Mouse (Mus musculus) cerebellum, adult 2 months (tissue): ENCODE data around the gene Rnf220. TPM values are rescaled to one million over a fixed set of nuclear protein-coding genes. Genes with fewer than 3 reads are reported as not detected.
A peak's percentile ranks its signal among the peaks of the same experiment; 100 is the strongest.
"Not testable (repeated sequence)": the region's sequence is repeated elsewhere in the genome, so short reads cannot be mapped to it uniquely, and the experiment has no call there.

Source experiments
- DNase-seq, 2 experiments: peaks; one replicate each; pipeline ENCODE4 v3.0.0; 2021
- H3K27ac ChIP-seq: fragments of 200-500 bp; 2 replicates; pipeline ENCODE4 v1.5.1; 2012; ENCODE audit warnings: low read length, control low read depth, inconsistent platforms; ENCODE audit not compliant: insufficient read depth
- H3K27me3 ChIP-seq: fragments of 200-500 bp; 2 replicates; pipeline ENCODE4 v1.6.1; 2012; ENCODE audit warnings: inconsistent platforms, mild to moderate bottlenecking, low read length, moderate library complexity; ENCODE audit not compliant: control insufficient read depth, insufficient read depth
- H3K4me1 ChIP-seq: fragments of 200-500 bp; 2 replicates; pipeline ENCODE4 v1.6.1; 2011; ENCODE audit warnings: low read length; ENCODE audit not compliant: control insufficient read depth, insufficient read depth
- H3K4me3 ChIP-seq: fragments of 200-500 bp; replicated peaks from 2 replicates; pipeline ENCODE3; 2011; ENCODE audit warnings: mild to moderate bottlenecking, low read depth, low read length, control low read depth; ENCODE audit not compliant: insufficient read depth
- CTCF ChIP-seq: fragments of 200-500 bp; IDR thresholded peaks from 2 replicates; pipeline ENCODE4 v1.5.1; 2011; ENCODE audit warnings: low read depth, mild to moderate bottlenecking, control low read depth, low read length, moderate library complexity, borderline replicate concordance; ENCODE audit not compliant: insufficient read depth
- POLR2A ChIP-seq: fragments of 200-500 bp; IDR thresholded peaks from 2 replicates; pipeline ENCODE4 v1.6.1; 2011; ENCODE audit warnings: low read length, control low read depth, borderline replicate concordance; ENCODE audit not compliant: insufficient read depth
- WGBS: fragments of 180-500 bp; shearing (Covaris S2); methylation state at CpG from one replicate; pipeline ENCODE4 v1.1.7; 2018; 5-methylcytosine and 5-hydroxymethylcytosine counted together
- polyA plus RNA-seq: library from polyadenylated mRNA; depleted of rRNA; stranded (reverse); fragments of >200 nt; gene quantifications from 2 replicates; pipeline ENCODE4 v1.2.3, GENCODE M21; 2012

The Rnf220 gene
- polyA plus RNA-seq, 1 experiment: 183 TPM

DNA sequence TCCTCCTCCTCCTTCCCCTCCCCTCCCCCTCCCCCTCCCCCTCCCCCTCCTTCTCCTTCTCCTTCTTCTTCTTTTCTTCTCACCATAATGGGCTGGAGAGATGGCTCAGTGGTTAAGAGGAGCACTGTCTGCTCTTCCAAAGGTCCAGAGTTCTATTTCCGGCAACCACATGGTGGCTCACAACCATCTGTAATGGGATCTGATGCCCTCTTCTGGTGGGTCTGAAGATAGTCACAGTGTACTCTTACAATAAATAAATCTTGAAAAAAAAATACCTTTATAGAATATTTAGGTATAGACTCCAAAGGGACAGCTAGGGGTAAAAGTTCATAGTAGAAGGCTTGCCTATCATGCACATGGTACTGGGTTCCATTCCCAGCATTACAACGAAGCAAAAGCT, 235.6 kb downstream of the Rnf220 start:
- no peak for DNase-seq
- 83% methylated on average over 2 of the region's 2 CpGs for WGBS
- Histone ChIP-seq H3K27me3 (no peaks in the 10 kb centered on the region), H3K4me1 (0 out of 2 replicates have a peak, but pooled peaks cover 2% of the 10 kb centered on the region), H3K27ac (no peak overlapping the region), H3K4me3 (no peak overlapping the region)
- no peak for TF ChIP-seq POLR2A
- TF ChIP-seq CTCF: no peak

DNA sequence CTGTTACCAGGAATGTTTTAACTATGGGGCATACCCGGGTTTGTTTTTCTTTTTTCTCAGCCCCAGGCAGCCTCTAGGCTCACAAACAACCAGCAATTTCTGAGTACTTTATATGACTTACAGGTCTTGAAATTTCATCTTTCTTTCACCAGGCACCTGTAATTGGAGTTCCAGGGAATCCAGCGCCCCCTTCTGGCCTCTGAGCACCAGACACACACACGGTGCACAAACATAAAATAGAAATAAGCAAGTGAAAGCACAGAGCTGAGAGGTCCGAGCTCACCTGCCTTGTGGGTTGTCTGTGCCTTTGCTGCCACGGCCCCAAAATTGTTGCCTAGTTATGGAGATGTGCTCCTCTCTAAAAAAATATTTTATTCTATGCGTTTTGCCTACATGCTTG, 236.9 kb downstream of the Rnf220 start:
- not testable (repeated sequence) for H3K27ac ChIP-seq, DNase-seq, H3K4me3 ChIP-seq, H3K4me1 ChIP-seq, H3K27me3 ChIP-seq
- 76% methylated on average over 6 of the region's 6 CpGs for WGBS

DNA sequence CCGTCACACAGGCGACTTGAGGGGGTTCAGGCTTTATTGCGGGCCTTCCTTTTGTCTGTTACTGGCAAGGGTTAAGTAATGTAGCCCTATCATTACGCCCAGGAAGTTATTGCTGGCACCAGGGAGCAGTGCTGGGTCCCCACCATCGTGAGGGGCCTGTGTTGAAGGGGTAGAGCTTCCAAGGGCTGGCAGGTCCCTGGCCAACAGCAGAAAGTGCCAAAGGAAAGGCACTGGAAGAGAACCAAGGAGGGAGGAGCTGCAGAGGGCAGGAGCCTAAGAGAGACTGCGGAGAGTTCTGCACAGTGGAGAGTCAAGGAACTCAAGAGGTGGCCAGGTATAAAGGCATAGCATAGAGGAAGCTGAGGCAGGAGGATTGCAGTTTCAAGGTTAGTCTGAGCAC, 242.2 kb downstream of the Rnf220 start:
- no peaks in the 10 kb centered on the region for H3K27me3 ChIP-seq
- H3K27ac ChIP-seq: no peak overlapping the region
- H3K4me1 ChIP-seq: 0 out of 2 replicates have a peak, but pooled peaks cover 4% of the 10 kb centered on the region
- no peak for DNase-seq
- no peak overlapping the region for H3K4me3 ChIP-seq
- TF ChIP-seq POLR2A (no peak), CTCF (no peak)
- 15% methylated on average over 6 of the region's 6 CpGs for WGBS

DNA sequence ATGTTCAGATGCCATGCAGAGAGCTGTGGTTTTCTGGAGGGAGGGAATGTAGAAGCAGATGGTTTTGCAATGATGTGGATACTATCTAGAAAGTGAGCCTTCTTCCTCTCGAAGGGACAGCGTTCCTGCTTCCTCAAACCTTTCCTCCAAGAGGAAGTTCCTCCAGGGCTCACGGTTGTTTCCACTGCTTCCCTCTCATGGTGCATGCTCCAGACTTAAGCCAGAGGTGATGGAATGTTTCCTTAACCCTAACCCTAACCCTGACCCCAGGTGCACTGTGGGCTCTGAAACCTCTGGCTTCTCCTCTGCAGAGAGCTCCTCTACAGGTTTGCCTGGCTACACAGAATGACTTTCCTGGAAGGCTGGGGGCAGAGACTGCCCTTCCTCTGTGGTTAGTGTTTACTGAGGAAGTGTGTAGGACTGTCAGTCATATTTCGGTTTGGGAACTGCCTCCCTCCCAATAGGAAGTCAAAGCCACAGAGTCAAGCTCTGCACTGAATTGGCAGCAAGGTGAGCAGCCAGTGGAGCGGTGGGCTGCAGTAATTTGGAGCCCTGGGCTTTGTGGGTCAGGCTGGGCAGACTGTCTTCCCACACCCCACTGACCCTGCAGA, 242.7 kb downstream of the Rnf220 start:
- no peak overlapping the region for H3K4me3 ChIP-seq
- no peaks in the 10 kb centered on the region for H3K27me3 ChIP-seq
- no peak overlapping the region for H3K27ac ChIP-seq
- 0 out of 2 replicates have a peak, but pooled peaks cover 4% of the 10 kb centered on the region for H3K4me1 ChIP-seq
- no peak for DNase-seq
- TF ChIP-seq CTCF (no peak), POLR2A (no peak)
- WGBS: 48% methylated on average over 5 of the region's 5 CpGs

DNA sequence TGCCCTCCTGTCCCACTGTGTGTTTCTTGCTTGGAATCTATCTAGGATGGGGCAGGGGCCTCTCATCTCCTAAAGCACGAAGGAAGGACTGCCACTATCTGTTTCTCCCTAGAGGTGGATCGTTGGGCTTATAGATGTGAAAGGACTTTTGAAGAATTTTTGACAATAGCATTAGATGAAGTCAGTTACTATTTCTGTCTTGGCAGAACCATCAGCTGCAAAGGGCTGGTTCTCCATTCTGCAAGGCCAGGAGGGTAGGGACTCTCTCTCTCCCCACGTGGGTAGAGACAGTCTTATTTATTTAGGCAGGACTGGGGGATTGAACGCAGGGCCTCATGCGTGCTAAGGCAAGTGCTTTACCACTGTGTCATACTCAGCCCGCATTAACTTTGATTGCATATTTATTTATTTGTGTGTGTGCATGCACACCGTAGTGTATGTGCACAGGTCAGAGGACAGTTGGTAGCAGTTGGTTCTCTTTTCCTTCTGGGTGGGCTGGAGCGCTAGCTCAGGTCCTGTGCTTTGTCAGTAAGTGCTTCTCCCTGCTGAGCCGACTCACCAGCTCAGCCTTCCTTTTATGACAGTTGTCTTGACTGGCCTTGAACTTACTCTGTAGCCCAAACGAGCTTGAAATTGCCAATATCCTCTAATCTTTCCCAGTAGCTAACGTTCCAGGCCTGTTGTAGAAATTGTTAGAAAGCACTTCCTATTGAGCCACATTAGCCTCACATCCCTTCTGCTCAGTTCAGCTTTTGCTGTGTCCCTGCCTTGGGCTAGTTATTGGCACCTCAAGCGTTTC, 243.4 kb downstream of the Rnf220 start:
- H3K27me3 ChIP-seq: no peaks in the 10 kb centered on the region
- H3K4me3 ChIP-seq: no peak overlapping the region
- TF ChIP-seq CTCF (no peak), POLR2A (no peak)
- WGBS: 77% methylated on average over 12 of the region's 12 CpGs
- no peak for DNase-seq
- no peak overlapping the region for H3K27ac ChIP-seq
- H3K4me1 ChIP-seq: 0 out of 2 replicates have a peak, but pooled peaks cover 4% of the 10 kb centered on the region

DNA sequence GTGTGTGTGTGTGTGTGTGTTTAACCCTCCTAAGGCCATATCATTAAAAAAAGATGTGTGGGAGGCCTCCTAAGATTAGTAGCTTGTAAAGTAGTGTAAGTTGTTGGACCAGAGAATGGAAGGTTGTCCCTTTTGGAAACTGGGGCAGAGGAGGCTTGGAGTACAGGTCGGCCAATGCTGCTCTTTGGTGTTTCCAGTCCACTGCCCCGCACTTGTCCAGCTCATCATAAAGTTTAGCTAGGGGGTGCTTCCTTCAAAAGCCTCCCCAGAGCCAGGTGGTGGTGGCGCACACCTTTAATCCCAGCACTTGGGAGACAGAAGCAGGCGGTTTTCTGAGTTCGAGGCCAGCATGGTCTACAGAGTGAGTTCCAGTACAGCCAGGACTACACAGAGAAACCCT, 244.1 kb downstream of the Rnf220 start:
- H3K4me1 ChIP-seq: 0 out of 2 replicates have a peak, but pooled peaks cover 4% of the 10 kb centered on the region
- no peaks in the 10 kb centered on the region for H3K27me3 ChIP-seq
- H3K4me3 ChIP-seq: no peak overlapping the region
- TF ChIP-seq CTCF (no peak), POLR2A (no peak)
- WGBS: 93% methylated on average over 5 of the region's 5 CpGs
- H3K27ac ChIP-seq: no peak overlapping the region
- DNase-seq: no peak

DNA sequence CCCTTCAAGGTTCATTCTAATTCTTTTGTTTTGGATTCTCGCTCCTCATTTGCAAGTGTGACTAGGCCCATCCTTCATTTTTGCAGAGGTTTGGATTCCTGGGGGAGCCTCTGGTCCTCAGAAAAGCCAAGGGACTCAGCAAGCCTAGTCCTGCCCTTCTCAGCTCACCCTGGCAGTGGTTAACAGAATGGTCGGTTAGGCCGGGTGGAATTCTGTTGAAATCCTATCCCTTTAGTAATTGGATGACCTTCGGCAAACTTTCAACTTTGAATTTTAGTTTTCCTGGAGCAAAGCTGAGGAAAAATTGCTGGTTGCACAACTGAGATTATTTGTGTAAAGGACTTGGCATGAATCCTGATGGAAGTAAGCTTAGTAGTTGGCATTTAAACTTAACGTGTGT, 244.5 kb downstream of the Rnf220 start:
- DNase-seq: no peak
- H3K27me3 ChIP-seq: no peaks in the 10 kb centered on the region
- TF ChIP-seq CTCF: no peak
- 0 out of 2 replicates have a peak, but pooled peaks cover 4% of the 10 kb centered on the region for H3K4me1 ChIP-seq
- no peak overlapping the region for H3K27ac ChIP-seq
- 63% methylated on average over 5 of the region's 5 CpGs for WGBS
- H3K4me3 ChIP-seq: no peak overlapping the region

DNA sequence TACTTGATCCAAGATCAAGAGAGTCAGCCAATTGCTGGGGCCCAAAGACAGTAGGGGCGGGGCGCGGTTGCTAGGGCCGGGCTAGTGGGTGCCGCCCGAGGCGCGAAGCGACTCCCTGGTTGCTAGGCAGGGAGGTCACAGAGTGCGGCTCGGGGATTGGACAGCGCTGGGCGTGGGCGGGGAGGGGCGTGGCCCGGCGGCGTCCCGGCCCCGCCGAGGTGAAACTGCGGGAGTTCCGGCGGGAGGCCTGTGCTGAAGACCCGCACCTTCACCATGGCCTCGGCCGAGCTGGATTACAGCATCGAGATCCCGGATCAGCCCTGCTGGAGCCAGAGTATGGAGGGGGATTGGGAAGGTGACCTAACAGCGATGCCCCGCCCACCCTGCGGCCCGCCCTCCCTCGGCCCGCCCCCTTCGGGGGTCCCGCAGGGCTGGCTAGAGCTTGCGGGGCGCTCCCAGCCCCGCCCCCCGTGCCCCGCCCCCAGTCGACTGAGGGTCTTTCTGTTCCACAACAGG, 245.0 kb downstream of the Rnf220 start, which contains the start of the genes Tmem53 and Armh1:
Gene Tmem53 (plus strand): TSS at position 151 of the 516 bp plus-strand sequence.
Gene Armh1 (minus strand): TSS at position 325 of the 516 bp plus-strand sequence.
- WGBS: 2% methylated on average over 36 of the region's 43 CpGs
- TF ChIP-seq POLR2A (no peak), CTCF (no peak)
- Histone ChIP-seq H3K27ac (no peak within 1 kb of the TSS), H3K4me3 (peak within 1 kb of the TSS; percentile 83), H3K27me3 (no peaks in the 10 kb centered on the region), H3K4me1 (0 out of 2 replicates have a peak, but pooled peaks cover 4% of the 10 kb centered on the region)
- peak; percentile 73 to 76 for DNase-seq
